Mouse (Mus musculus) ES-Bruce4 (cell line): ENCODE data around the gene Ncan. TPM values are rescaled to one million over a fixed set of nuclear protein-coding genes. Genes with fewer than 3 reads are reported as not detected.
A peak's percentile ranks its signal among the peaks of the same experiment; 100 is the strongest.

Experiments
- H3K27ac ChIP-seq: 2 replicates; pipeline ENCODE4 v1.5.1; 2012; ENCODE audit warnings: low read length, inconsistent platforms; ENCODE audit not compliant: insufficient read depth
- H3K27me3 ChIP-seq: 2 replicates; pipeline ENCODE4 v1.6.1; 2012; ENCODE audit warnings: mild to moderate bottlenecking, low read length, inconsistent platforms; ENCODE audit not compliant: control insufficient read depth, poor library complexity, insufficient read depth, severe bottlenecking
- H3K36me3 ChIP-seq: 2 replicates; pipeline ENCODE4 v1.6.1; 2012; ENCODE audit warnings: inconsistent platforms, mild to moderate bottlenecking, low read length, moderate library complexity; ENCODE audit not compliant: control insufficient read depth, poor library complexity, insufficient read depth, severe bottlenecking
- H3K4me1 ChIP-seq: one replicate; pipeline ENCODE4 v1.8.1; 2011; ENCODE audit warnings: low read length; ENCODE audit not compliant: control insufficient read depth, insufficient read depth
- H3K4me3 ChIP-seq: 2 replicates; pipeline ENCODE4 v1.5.1; 2011; ENCODE audit warnings: low read depth, mild to moderate bottlenecking, low read length
- H3K9ac ChIP-seq: 2 replicates; pipeline ENCODE4 v1.6.1; 2012; ENCODE audit warnings: low read depth, mild to moderate bottlenecking, inconsistent platforms; ENCODE audit not compliant: poor library complexity, severe bottlenecking
- H3K9me3 ChIP-seq: replicated peaks from 2 replicates; pipeline ENCODE4 v1.6.1; 2012; ENCODE audit warnings: mild to moderate bottlenecking, low read length, inconsistent platforms; ENCODE audit not compliant: control insufficient read depth, poor library complexity, insufficient read depth, severe bottlenecking
- CTCF ChIP-seq: IDR thresholded peaks from one replicate; pipeline ENCODE4 v1.8.1; 2011; ENCODE audit warnings: low read depth, low read length
- EP300 ChIP-seq: IDR thresholded peaks from 2 replicates; pipeline ENCODE4 v1.6.1; 2011; ENCODE audit warnings: low read depth, low read length; ENCODE audit not compliant: insufficient read depth
- POLR2A ChIP-seq: IDR thresholded peaks from one replicate; pipeline ENCODE4 v1.8.1; 2011; ENCODE audit warnings: low read length; ENCODE audit not compliant: insufficient read depth
- polyA plus RNA-seq: library from polyadenylated mRNA; stranded (reverse); fragments of >200 nt; gene quantifications from 2 replicates; pipeline ENCODE4 v1.2.4, GENCODE M21; 2011; ENCODE audit warnings: low read depth; ENCODE audit not compliant: missing spikeins, insufficient read depth, insufficient read length

Ncan gene
- polyA plus RNA-seq, 1 experiment = 1.4 TPM

DNA sequence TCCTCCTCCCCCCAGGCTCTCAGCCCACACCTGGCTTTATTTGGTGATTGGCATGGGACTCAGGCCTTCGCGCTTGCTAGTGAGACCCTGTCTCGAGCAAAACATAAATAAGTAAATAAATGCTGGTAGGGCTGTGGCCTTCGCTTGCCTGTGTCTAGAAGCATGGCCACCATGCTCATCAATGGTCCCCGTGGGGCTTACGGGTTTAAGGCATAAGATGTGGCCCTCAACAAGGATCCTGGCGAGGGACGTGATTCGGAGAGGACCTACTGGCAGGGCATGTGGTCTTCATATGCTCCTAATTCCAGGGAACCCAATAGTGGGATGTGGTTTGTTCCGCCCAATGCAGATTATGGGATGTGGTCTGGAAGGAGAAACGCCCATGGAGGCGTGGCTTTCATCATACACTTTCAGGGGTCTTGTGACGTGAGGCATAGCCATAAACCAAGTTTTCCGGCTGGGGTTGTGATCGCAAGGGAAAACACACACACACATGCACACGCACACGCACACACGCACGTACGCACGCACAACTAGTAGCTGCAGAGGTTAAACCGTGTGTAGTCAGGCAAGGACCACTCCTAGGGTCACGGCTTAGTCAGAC, 9.4 kb downstream of the Ncan start:
- Histone ChIP-seq H3K4me1 (no peaks in the 10 kb centered on the region), H3K9ac (no peak overlapping the region), H3K9me3 (no peaks in the 10 kb centered on the region), H3K36me3 (no peaks in the 10 kb centered on the region), H3K4me3 (peak overlapping the region; percentile 18), H3K27me3 (0 out of 2 replicates have a peak, but pooled peaks cover 3% of the 10 kb centered on the region), H3K27ac (no peak overlapping the region)
- no peak for TF ChIP-seq EP300
- no peak for TF ChIP-seq CTCF
- TF ChIP-seq POLR2A = no peak

DNA sequence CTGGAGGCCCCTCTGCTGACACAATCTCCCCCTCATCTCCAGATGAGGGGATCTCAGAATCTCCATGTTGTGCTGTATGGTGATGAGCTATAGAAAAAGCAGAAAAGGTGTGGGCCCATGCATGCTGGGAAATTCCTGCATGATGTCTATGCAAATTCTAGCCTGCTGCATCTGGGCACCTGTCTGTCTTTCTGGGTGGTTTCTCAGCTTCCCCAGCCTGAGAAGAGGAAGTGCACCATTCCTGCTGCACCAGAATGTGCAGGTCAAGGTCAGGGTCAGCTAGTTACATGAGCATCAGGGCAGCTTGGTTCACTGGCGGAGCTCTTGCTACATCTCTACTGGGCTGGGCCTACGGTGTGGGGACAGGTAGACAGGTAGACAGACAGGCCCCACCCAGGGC, 10.2 kb downstream of the Ncan start:
- 0 out of 2 replicates have a peak, but pooled peaks cover 3% of the 10 kb centered on the region for H3K27me3 ChIP-seq

GRCm38 (mm10) chr8:70104922-70105321, 15.8 kb downstream of the Ncan start:
- Histone ChIP-seq H3K9me3 (no peaks in the 10 kb centered on the region), H3K27ac (no peak overlapping the region), H3K4me3 (no peak overlapping the region), H3K36me3 (no peaks in the 10 kb centered on the region), H3K4me1 (peaks cover 2% of the 10 kb centered on the region), H3K27me3 (no peaks in the 10 kb centered on the region), H3K9ac (no peak overlapping the region)
- TF ChIP-seq CTCF (no peak), EP300 (no peak), POLR2A (no peak)

More for the DNA sequence above, 10.2 kb downstream of the Ncan start:
- no peak overlapping the region for H3K27ac ChIP-seq
- no peaks in the 10 kb centered on the region for H3K4me1 ChIP-seq
- TF ChIP-seq EP300 = peak; percentile 50; the same call in 1 of the 2 replicates
- TF ChIP-seq CTCF = no peak
- H3K9me3 ChIP-seq = no peaks in the 10 kb centered on the region
- no peak overlapping the region for H3K4me3 ChIP-seq
- H3K9ac ChIP-seq = no peak overlapping the region
- H3K36me3 ChIP-seq = no peaks in the 10 kb centered on the region

GRCm38 (mm10) chr8:70104506-70104905, 16.2 kb downstream of the Ncan start:
- Histone ChIP-seq H3K9ac (no peak overlapping the region), H3K27me3 (no peaks in the 10 kb centered on the region), H3K4me3 (no peak overlapping the region), H3K27ac (no peak overlapping the region), H3K36me3 (no peaks in the 10 kb centered on the region), H3K4me1 (peaks cover 2% of the 10 kb centered on the region), H3K9me3 (no peaks in the 10 kb centered on the region)
- TF ChIP-seq POLR2A (no peak), CTCF (peak; percentile 95), EP300 (peak; percentile 63; the same call in 1 of the 2 replicates)

- Histone ChIP-seq H3K4me1 (peaks cover 2% of the 10 kb centered on the region), H3K27ac (no peak overlapping the region), H3K4me3 (no peak overlapping the region), H3K36me3 (no peaks in the 10 kb centered on the region), H3K27me3 (no peaks in the 10 kb centered on the region), H3K9me3 (no peaks in the 10 kb centered on the region), H3K9ac (no peak overlapping the region)
- no peak for TF ChIP-seq CTCF
- no peak for TF ChIP-seq POLR2A
- TF ChIP-seq EP300 = no peak
Measured at GRCm38 (mm10) chr8:70100241-70100640, 20.4 kb downstream of the Ncan start.

GRCm38 (mm10) chr8:70099276-70099675, 21.4 kb downstream of the Ncan start:
- no peak for TF ChIP-seq CTCF
- TF ChIP-seq EP300 = no peak
- TF ChIP-seq POLR2A = no peak
- no peaks in the 10 kb centered on the region for H3K36me3 ChIP-seq

More at GRCm38 (mm10) chr8:70099276-70099675, 21.4 kb downstream of the Ncan start:
- no peak overlapping the region for H3K9ac ChIP-seq
- H3K9me3 ChIP-seq = no peaks in the 10 kb centered on the region
- H3K4me1 ChIP-seq = peaks cover 2% of the 10 kb centered on the region
- H3K4me3 ChIP-seq = no peak overlapping the region
- no peak overlapping the region for H3K27ac ChIP-seq
- H3K27me3 ChIP-seq = no peaks in the 10 kb centered on the region
